Mouse (Mus musculus): ENCODE measurements around the gene Tbl1x.

GRCm38 (mm10) chrX:77522842-77523375 lies 12.1 kb downstream of the Tbl1x start:
- TF ChIP-seq CTCF (IDR thresholded peaks at IDR 0.05; ENCODE audit: borderline replicate concordance, control insufficient read depth, extremely low read depth, insufficient read depth, low read length, poor library complexity) (no peak), POLR2A (IDR thresholded peaks at IDR 0.05; ENCODE audit: control insufficient read depth, extremely low read depth, insufficient read depth, low read length, poor library complexity) (no peak)

Data from thymus, adult 2 months (tissue).